Mouse (Mus musculus) erythroid progenitor cell, adult 5-6 weeks (primary cell): ENCODE measurements at regions not wholly inside any gene's neighbourhood (a gene's known extent, or its start where the extent isn't known, plus 50 kb on each side); places are given as distances from the start of the nearest gene placed in this dataset.

Experiments
- ATAC-seq: replicated peaks from 2 replicates; pipeline ENCODE4 v1.8.0; 2016; ENCODE audit warnings: moderate number of reproducible peaks, mild to moderate bottlenecking, moderate TSS enrichment, inconsistent platforms; ENCODE audit not compliant: poor library complexity, low FRiP score, severe bottlenecking

DNA sequence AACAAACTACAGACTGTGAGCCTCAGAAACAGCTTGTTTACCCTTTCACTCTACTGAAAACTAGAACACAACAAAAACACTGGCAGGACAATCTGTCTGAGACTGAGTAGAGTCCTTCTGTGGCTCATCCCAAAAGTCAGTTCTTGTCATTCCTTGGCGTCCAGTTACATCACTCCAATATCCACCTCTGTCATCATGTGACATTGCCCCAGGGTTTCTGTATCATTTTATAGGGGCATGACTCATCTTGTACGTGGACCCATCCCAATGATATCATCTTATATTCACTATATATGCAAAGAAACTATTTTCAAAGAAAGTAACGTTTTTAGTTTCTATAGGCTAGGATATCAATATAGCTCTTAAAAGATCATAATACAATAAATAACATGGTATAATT lies 152.3 kb downstream of the Dkk2 start:
- no peak for ATAC-seq

DNA sequence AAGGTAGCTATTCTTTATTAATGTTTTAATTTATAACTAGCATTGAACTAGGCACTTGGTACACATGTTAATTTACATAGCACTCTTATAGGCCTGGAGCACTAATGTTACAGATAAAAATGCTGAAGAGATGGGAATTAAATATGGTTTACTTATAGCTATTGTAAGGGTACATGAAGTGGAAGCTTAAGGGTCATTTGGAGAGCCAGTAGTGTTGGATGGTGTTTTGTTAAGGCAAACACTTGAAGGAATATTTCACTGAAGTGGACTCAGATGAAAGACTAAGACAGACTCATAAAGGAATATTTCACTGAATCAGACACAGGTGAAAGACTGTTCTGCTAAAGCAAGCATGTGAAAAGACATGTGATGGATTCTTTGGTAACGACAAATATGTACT lies 172.7 kb downstream of the Dkk2 start:
- no peak for ATAC-seq

DNA sequence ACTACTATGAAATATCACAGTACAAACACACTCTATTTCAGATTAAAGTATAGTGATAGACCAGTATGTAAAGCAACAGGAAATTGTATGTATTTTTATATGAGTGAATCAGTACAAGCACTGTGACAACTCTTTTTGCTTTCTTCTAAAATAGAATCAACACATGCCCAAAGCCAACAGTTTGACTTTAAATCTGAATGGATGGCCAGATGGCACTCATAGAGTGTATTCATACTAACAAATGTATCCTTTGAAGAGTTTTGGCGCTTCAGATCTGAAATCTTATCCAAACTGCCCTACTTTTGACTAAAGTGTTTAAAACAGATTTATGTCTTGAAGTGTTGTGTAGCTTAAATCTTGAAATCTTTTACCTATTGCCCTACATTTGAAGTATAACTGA lies 184.5 kb downstream of the Dkk2 start:
- no peak for ATAC-seq

DNA sequence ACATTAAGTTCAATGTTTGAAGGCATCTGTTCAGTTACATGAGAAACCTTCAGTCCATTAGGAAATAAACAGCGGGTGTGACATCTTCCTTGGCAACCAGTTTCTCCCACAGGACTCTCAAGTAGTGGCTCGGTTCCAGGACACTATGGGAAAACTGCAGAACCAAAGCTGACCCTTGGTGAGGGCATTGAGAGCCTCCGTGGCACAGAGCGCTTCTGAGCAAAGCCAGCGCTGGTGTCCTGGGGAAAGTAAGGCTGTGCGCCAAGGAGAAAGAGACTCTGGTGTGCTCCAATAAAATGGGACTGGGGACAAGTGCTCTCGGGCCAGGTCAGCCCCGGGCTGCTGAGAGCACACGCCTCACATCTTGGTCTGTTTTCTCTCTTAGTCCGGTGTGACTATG lies 189.7 kb downstream of the Dkk2 start:
- ATAC-seq, result no peak

DNA sequence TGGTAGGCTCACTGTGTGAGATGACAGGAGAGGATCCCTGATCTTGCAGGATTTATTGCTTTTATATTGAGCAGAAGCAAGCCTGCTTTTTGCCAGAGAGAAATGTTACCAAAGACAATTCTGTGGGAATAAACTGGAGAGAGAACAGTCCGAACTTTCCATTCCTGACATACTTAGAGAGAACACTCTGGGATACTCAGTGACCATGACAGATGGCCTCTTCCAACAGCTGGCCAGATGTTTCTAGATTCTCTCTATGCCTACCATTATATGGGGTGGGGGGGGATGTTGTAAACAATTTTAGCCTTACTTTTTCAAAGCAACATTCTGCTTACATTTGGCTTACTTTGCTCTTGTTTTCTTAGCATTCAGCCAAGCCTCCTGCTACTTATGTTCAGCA lies 192.7 kb downstream of the Dkk2 start:
- ATAC-seq, result no peak

- no peak for ATAC-seq
These were observed 202.6 kb downstream of the Dkk2 start for GRCm38 (mm10) chr3:132287714-132288113.

- no peak for ATAC-seq
These were observed 241.9 kb downstream of the Dkk2 start for GRCm38 (mm10) chr3:132326961-132327360.

DNA sequence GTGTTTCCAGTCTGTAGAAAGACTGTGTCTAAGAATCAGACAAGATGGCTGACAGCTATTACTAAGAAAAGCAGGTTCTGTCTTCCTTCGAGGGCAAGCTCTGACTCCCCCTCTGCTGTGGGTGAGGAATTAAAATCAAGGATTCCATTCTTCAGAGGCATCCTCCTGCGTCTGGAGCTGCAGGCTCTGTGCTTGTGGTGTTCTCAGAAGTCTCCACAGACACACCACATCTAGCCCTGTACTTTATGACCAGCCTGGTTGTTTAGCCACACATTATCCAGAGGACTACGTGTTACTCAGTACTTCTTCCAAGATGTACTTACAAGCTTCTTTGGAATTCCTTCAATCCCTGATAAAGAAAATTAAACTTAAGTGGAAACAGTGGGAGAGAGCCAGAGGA lies 258.5 kb downstream of the Dkk2 start:
- no peak for ATAC-seq

GRCm38 (mm10) chr3:132345856-132346255 lies 260.8 kb downstream of the Dkk2 start:
- ATAC-seq, result no peak

- no peak for ATAC-seq
These were observed 264.5 kb downstream of the Dkk2 start for GRCm38 (mm10) chr3:132349602-132350001.

DNA sequence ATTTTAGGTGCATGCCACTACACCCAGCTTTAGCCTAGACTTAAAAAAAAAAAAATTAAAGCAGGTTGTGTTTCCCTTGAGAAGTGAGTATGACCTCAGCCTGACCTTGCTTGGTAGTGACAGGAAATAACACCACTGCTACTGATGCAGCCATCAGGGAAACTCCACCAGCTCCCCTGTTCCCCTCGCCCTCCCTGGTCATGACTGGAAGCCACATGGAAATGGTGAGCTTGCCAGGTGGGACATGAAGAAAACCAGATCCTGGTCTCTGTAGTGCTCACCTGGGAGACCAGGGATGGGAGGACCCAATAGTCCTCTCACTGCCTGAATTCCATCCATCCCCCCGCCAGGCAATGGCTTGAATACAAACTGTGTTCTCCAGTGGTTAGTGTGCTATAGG lies 268.1 kb downstream of the Dkk2 start:
- no peak for ATAC-seq

DNA sequence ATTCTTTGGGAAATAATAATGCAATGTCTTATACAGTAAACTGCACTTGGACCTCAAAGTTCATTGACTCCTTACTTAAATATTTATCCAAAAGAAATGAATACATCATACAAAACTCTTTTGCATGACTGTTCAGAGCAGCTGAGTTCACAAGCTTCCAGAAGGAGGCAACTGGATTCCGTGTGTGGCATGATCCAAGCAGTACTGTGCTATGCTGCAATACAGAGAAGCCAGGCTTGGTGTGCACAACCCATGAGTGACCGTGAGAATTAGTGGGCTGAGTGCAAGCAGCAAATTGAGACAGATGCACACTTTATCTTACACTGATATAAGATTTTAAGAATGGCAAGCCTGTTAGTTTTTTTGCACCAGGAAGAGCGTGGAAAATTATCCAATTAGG lies 270.0 kb upstream of the Gimd1 start:
- no peak for ATAC-seq

GRCm38 (mm10) chr3:132375579-132375978 lies 254.0 kb upstream of the Gimd1 start:
- ATAC-seq, result no peak

- no peak for ATAC-seq
These were observed 211.9 kb upstream of the Gimd1 start for GRCm38 (mm10) chr3:132417742-132418141.

GRCm38 (mm10) chr3:132425819-132426671 lies 203.6 kb upstream of the Gimd1 start:
- ATAC-seq, result no peak

GRCm38 (mm10) chr3:132427244-132427643 lies 202.4 kb upstream of the Gimd1 start:
- ATAC-seq, result no peak

DNA sequence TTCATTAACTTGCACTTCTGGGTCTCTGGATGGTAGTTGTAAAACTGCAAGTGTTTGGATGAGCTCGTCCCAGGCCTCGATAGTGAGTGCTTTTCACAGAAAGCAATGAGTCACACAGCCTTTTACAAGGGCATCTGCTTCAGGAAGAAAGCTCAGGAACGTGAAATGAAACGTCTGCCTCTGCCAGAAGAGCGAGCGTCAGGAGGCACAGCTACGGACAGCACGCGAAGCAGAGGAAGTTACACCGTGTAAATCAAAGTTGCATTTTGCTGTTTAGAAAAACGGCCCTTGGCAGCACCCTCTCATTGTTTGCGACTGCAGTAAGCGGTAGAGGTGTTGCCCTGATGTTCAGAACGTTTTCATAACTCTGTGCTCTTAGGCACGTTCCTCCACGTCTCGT lies 201.5 kb upstream of the Gimd1 start:
- ATAC-seq, result no peak

DNA sequence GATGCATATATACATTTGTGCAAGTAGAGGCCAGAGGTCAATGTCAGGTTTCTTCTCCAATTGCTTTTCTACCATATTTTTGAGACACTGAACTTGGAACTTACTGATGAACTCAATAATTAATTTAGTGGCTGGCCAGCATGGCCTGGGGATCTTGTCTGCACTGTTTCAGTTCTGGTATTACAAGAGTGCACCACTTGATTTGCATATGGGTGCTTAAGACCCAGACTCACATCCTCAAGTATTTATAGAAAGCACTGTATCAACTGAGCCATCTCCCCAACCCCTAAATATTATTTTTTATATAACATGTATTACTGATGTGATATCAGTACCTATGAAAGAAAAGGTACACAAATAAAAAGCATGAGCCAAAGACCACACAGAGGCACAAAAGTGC lies 197.8 kb upstream of the Gimd1 start:
- no peak for ATAC-seq

- no peak for ATAC-seq
These were observed 188.4 kb upstream of the Gimd1 start for GRCm38 (mm10) chr3:132441226-132441625.

GRCm38 (mm10) chr3:132453927-132454326 lies 175.7 kb upstream of the Gimd1 start:
- no peak for ATAC-seq

DNA sequence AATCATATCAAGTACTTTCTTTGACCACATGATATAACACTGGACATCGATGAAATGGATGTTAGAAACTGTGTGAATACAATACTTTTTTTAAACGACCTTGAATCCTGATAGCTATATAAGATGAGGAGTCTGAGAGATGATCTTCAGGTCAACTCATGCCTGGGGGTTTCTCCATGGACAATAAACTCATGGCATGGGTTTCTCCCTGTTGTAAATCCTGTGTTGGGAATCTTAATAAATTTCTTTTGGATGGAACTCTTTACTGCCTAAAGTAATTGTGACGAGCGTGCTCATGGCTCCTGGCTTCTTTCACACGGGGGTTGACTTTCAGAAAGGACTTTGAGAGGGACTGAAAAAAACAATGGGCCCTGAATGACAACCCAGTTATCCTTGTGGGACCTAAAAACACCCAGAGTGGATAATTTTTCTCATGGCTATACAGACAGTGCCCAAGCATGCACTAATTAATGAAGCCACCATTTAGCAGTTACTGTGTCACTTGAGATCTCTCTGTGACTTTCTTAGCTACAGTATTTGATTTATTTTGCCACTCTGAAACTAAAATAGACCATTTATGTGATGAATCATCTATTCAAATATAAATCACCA lies 167.2 kb upstream of the Gimd1 start:
- no peak for ATAC-seq

DNA sequence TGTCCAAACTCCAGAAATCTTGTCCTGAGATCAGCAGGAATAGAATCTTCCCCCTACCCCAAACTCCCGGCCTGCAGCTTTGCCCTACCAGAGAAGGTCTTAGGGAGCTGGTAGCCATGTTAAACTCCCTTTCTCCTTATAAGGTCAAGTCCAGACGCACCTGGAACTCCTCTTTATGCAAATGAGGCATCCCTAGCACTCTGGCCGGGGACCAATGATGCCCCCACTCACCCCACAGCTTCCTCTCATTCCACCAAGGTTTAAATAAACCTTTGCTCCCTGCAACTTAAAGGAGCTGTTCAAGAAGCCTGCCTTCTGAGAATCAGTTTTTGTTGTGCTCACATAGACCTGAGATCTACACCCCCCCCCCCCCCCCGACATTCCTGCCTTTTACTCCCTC lies 158.6 kb upstream of the Gimd1 start:
- no peak for ATAC-seq
